Mouse (Mus musculus): ENCODE results near the gene Dcaf6.

DNA sequence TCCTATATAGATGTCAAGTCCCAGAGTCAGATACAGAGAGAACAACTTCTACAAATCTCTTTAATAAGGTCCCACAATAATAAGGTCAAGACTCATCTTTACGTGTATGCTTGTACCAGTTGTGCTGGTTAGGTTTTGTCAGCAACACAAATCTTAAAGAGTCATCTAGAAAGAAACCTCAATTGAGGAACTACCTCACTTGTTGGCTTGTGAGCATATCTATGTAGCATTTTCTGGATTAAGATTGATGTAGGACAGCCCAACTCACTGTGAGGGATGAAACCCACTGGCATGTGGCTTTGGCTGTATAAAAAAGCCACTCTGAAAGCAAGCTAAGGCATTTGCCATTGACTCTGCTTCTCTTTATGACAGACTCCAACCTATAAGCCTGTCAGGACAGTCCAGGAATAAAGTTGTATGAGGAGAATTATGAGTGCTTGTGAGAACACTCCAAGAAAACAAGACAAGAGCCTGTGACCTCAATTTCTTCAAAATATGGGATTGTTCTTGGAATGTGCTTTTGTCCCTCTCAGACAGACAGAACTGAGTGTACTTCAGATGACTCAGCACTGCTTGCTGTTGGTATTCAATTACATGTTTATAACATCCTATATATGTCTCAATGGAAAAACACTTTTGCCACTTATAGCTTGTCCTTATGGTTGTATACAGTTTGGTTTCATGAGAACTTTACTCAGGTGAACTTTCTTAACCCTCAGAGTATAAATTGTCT lies 21.8 kb downstream of the Dcaf6 start:
- no peak for TF ChIP-seq CTCF (IDR thresholded peaks at IDR 0.05; ENCODE audit: low read depth)
- TF ChIP-seq EP300 (IDR thresholded peaks at IDR 0.05; ENCODE audit: low read depth) = no peak

All from liver, postnatal 0 days (tissue).